Mouse (Mus musculus) forebrain, embryonic 14.5 days (tissue): ENCODE data around the gene AY761185. TPM values are rescaled to one million over a fixed set of nuclear protein-coding genes. Genes with fewer than 3 reads are reported as not detected.
"Not testable (repeated sequence)": the region's sequence is repeated elsewhere in the genome, so short reads cannot be mapped to it uniquely, and the experiment has no call there.

Experiments used
- ATAC-seq: fragments of 200-750 bp; cut with Nextera tagmentation; 2 replicates; pipeline ENCODE4 v1.8.0; 2017; ENCODE audit warnings: mild to moderate bottlenecking, moderate library complexity
- DNase-seq: peaks from one replicate; pipeline ENCODE4 v3.0.0-alpha.2; 2015; ENCODE audit warnings: low spot score
- H3K27ac ChIP-seq: fragments of 300-500 bp; sonication (generic); 2 replicates; pipeline ENCODE4 v1.5.1; 2014; ENCODE audit warnings: low read depth, mild to moderate bottlenecking, control low read depth, low read length, moderate library complexity
- H3K27me3 ChIP-seq: fragments of 300-500 bp; sonication (generic); replicated peaks from 2 replicates; pipeline ENCODE4 v1.6.1; 2014; ENCODE audit warnings: low read length, control low read depth, mixed read lengths; ENCODE audit not compliant: control insufficient read depth, insufficient read depth
- H3K36me3 ChIP-seq: fragments of 300-500 bp; sonication (generic); 2 replicates; pipeline ENCODE4 v1.6.1; 2014; ENCODE audit warnings: low read length, control low read depth; ENCODE audit not compliant: control insufficient read depth, insufficient read depth
- H3K4me1 ChIP-seq: fragments of 300-500 bp; sonication (generic); 2 replicates; pipeline ENCODE4 v1.6.1; 2014; ENCODE audit warnings: antibody characterized with exemption, low read length, control low read depth; ENCODE audit not compliant: control insufficient read depth, insufficient read depth
- H3K4me2 ChIP-seq: fragments of 300-500 bp; sonication (generic); 2 replicates; pipeline ENCODE4 v1.6.1; 2014; ENCODE audit warnings: mild to moderate bottlenecking, control low read depth, low read length
- H3K4me3 ChIP-seq: fragments of 300-500 bp; sonication (generic); 2 replicates; pipeline ENCODE4 v1.5.1; 2014; ENCODE audit warnings: low read depth, low read length, control low read depth
- H3K9ac ChIP-seq: fragments of 300-500 bp; sonication (generic); 2 replicates; pipeline ENCODE4 v1.6.1; 2014; ENCODE audit warnings: mild to moderate bottlenecking, low read length, control low read depth, moderate library complexity
- H3K9me3 ChIP-seq: fragments of 300-500 bp; sonication (generic); replicated peaks from 2 replicates; pipeline ENCODE4 v1.6.1; 2016; ENCODE audit warnings: low read length, control low read depth, mixed read lengths; ENCODE audit not compliant: control insufficient read depth
- WGBS: fragments of 180-500 bp; shearing (Covaris S2); extraction: QIAGEN DNeasy Blood & Tissue Kit; methylation state at CpG from one replicate; pipeline ENCODE4 v1.1.7; 2014; 5-methylcytosine and 5-hydroxymethylcytosine counted together
- polyA plus RNA-seq: library from polyadenylated mRNA; unstranded; fragments of >200 nt; fragmentation: Nextera tagmentation; extraction: Ambion mirVana; gene quantifications from 2 replicates; pipeline ENCODE4 v1.2.1, GENCODE M21; 2014

The AY761185 gene
- not detected in 2 replicates for polyA plus RNA-seq

DNA sequence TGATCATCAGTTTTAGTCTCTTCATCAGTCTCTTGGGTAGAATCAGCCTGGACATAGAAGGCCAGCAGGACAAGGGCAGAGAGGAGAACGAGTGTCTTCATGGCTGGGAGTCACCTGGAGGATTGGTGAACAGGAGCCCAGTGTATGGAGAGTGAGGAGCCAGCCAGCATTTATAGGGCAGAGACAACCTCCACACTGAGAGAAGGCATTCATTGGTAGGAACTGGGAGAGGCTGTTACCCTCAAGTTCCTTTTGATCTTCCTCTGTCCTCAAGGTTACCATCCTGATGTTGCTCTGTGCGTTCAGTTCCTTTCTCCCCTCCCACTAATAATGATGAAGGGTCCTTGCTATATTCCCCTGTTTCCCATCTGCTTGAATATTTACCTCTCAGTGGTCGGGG lies at the start of gene AY761185:
Gene AY761185, minus strand, starts transcription at position 101 of the 400 bp plus-strand sequence.
- WGBS, result 86% methylated on average over 3 of the region's 3 CpGs

DNA sequence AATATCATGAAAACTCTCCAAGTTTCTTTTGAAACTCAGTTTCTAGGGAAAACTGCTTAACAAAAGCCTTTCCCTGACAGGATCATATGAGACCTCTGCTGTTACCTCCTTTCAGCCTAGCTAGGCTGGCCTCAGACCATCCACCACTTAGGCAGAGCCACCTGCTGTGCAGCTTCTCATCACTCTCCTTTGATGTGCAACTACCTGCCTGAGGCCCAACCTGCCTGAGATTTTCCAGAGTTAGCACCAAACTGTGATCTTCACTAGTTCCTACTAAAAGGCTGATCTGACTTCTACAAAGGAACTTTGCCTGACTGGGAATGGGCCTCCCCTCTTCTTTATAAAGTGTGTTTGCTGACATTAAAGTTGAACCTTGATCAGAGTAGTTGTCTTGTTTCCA lies 49.5 kb upstream of the AY761185 start:
- not testable (repeated sequence) for H3K9ac ChIP-seq, H3K27me3 ChIP-seq, H3K4me3 ChIP-seq, H3K4me1 ChIP-seq, DNase-seq, H3K9me3 ChIP-seq, H3K27ac ChIP-seq, H3K4me2 ChIP-seq, H3K36me3 ChIP-seq, ATAC-seq

More for the DNA sequence above, at the start of gene AY761185:
- H3K36me3 ChIP-seq, result no peaks in the 10 kb centered on the region
- no peak within 1 kb of the TSS for H3K4me2 ChIP-seq
- DNase-seq (no peak), ATAC-seq (no peak)
- no peak within 1 kb of the TSS for H3K4me3 ChIP-seq
- H3K9me3 ChIP-seq, result 0 out of 2 replicates have a peak, but pooled peaks cover 3% of the 10 kb centered on the region
- H3K27ac ChIP-seq, result no peak within 1 kb of the TSS
- H3K9ac ChIP-seq, result no peak within 1 kb of the TSS
- no peaks in the 10 kb centered on the region for H3K27me3 ChIP-seq
- H3K4me1 ChIP-seq, result no peaks in the 10 kb centered on the region

DNA sequence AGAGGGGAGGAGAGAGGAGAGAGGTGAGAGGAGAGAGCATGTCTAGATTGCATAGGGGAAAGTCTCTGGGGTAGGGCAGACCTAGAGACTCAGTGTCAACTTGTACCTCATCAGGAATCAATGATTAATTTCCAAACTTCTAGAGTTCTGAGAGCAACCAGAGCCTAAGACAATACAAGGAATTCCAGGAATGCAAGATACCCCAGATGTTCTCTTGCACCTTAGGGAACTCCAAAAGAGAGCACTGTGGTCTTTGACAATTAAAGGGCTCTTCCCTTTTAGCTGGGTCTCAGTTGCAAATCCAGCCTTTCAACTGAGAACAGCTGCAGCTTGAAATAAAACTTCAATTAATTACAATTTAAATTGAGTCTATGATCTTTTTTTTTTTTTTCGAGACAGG lies 35.3 kb upstream of the AY761185 start:
- H3K9me3 ChIP-seq, result no peaks in the 10 kb centered on the region
- H3K27ac ChIP-seq, result no peak overlapping the region
- ATAC-seq (no peak), DNase-seq (no peak)
- no peaks in the 10 kb centered on the region for H3K27me3 ChIP-seq
- H3K36me3 ChIP-seq, result no peaks in the 10 kb centered on the region
- no peaks in the 10 kb centered on the region for H3K4me1 ChIP-seq
- H3K4me3 ChIP-seq, result no peak overlapping the region
- 29% methylated on average over 1 of the region's 1 CpGs for WGBS
- H3K4me2 ChIP-seq, result no peak overlapping the region
- H3K9ac ChIP-seq, result no peak overlapping the region

DNA sequence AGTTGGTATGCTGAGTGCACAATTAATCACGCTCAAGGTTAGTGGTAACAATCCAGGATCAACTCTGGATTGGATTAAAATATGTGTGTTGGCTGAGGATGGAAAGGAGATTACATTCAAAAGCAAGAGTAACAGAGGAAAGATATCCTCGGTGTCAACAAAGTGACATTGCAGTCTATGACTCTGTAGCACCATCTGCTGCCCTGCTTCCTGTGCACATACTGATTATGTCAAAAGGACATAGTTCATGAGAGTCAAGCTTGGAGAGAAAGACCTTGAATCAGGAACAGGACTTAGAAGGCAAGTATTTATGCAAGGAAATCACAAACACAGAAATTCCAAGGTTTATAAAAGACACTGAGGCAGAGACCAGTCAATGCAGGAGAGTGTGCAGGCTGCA lies 20.0 kb upstream of the AY761185 start:
- ATAC-seq (no peak), DNase-seq (no peak)
- H3K4me3 ChIP-seq, result no peak overlapping the region
- WGBS, result 78% methylated on average over 2 of the region's 2 CpGs
- H3K4me1 ChIP-seq, result no peaks in the 10 kb centered on the region
- H3K27ac ChIP-seq, result no peak overlapping the region
- H3K9ac ChIP-seq, result no peak overlapping the region
- H3K36me3 ChIP-seq, result no peaks in the 10 kb centered on the region
- H3K9me3 ChIP-seq, result peaks cover 17% of the 10 kb centered on the region
- no peak overlapping the region for H3K4me2 ChIP-seq
- H3K27me3 ChIP-seq, result no peaks in the 10 kb centered on the region

DNA sequence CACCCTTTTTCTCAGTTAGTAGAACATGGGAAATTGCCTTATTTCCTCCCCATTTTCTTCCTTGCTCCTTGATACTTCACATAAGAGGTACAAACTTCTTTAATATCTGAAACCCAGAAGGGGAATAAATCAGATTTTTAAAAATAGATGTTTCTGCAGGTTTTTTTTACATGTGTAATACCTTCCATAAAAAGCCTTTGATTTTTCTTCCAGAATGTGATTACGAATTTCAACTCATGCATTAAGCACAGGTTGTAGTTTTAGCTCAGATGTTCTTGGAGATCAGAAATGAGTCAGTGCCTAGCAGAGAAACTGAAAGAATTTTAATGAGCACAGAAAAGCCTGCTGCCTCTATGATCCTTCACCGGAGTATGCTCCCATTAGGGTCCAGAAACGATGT lies 22.5 kb downstream of the AY761185 start, which contains the start of gene Gm6040:
Gene Gm6040, minus strand, starts transcription at position 101 of the 400 bp plus-strand sequence.
- H3K4me1 ChIP-seq, result no peaks in the 10 kb centered on the region

DNA sequence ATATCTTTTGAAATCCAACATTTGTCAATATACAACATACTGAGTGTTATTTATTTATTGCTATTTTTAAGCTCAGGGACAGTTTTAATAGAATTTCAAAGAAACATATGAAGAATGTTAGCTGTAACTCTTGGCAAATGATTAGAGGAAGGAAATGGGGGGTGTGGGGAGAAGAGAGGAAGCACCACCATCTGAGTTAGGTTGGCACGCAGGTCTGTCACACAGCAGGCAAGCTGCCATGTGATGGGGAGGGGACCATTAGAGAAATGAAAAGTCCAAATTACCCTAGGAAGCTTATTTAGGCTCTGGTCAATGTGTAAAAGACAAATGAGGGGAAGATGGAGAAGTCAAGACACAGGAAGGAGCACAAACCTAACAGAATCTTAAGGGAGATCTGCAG lies 32.2 kb downstream of the AY761185 start:
- H3K36me3 ChIP-seq, result no peaks in the 10 kb centered on the region
- H3K9me3 ChIP-seq, result peaks cover 5% of the 10 kb centered on the region; the same call in 1 of the 2 replicates
- no peaks in the 10 kb centered on the region for H3K4me1 ChIP-seq
- no peak overlapping the region for H3K9ac ChIP-seq
- H3K27me3 ChIP-seq, result no peaks in the 10 kb centered on the region
- no peak for ATAC-seq
- DNase-seq, result no peak
- no peak overlapping the region for H3K4me3 ChIP-seq
- H3K4me2 ChIP-seq, result no peak overlapping the region
- no peak overlapping the region for H3K27ac ChIP-seq
- 86% methylated on average over 1 of the region's 1 CpGs for WGBS

More for the DNA sequence above, 22.5 kb downstream of the AY761185 start, which contains the start of gene Gm6040:
- DNase-seq, result no peak
- Histone ChIP-seq H3K27ac (no peak within 1 kb of the TSS), H3K27me3 (no peaks in the 10 kb centered on the region), H3K4me2 (no peak within 1 kb of the TSS), H3K36me3 (no peaks in the 10 kb centered on the region), H3K9ac (no peak within 1 kb of the TSS), H3K4me3 (no peak within 1 kb of the TSS), H3K9me3 (peaks cover 9% of the 10 kb centered on the region; the same call in 1 of the 2 replicates)
- 72% methylated on average over 3 of the region's 3 CpGs for WGBS
- ATAC-seq, result no peak

DNA sequence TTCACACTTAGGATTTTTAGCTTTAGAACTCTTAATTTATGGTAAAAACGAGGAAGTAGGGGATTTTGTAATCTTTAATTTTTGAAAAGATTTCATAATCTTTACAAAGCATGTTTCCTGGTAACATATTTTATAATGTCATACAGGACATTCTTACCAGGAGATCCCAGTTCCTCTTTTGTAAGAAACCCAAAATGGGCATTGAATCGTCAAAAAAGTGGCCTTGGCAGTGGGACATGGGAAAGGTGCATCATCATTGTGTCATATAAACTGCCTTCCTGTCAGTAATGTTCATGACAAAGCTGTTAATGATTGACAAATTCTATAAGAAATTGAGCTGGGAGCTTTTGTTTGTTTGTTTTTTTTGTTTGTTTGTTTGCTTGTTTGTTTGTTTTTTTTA lies 36.3 kb downstream of the AY761185 start:
- no peak for ATAC-seq
- no peak for DNase-seq
- H3K27ac ChIP-seq, result no peak overlapping the region
- H3K9ac ChIP-seq, result no peak overlapping the region
- no peak overlapping the region for H3K4me3 ChIP-seq
- H3K9me3 ChIP-seq, result peaks cover 17% of the 10 kb centered on the region
- no peak overlapping the region for H3K4me2 ChIP-seq
- H3K4me1 ChIP-seq, result no peaks in the 10 kb centered on the region
- H3K36me3 ChIP-seq, result no peaks in the 10 kb centered on the region
- WGBS, result 64% methylated on average over 2 of the region's 2 CpGs
- no peaks in the 10 kb centered on the region for H3K27me3 ChIP-seq

DNA sequence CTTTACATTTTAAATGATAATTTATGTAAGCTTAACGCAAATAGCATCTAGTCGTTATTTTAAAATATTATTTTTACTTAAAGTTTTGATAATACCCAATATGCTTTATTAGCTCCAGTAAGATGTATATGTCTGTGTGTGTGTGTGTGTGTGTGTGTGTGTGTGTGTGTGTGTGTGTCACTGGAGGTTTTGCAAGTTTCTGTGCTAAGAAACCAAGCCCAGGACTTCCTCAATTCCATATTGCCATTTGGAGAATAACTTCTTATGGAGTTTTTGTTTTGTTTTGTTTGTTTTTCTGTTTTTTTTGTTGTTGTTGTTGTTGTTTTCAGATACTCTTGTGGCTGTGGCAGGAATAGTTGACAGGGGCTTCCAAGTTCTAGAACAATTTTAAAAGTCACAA lies 37.4 kb downstream of the AY761185 start:
- WGBS, result 88% methylated on average over 2 of the region's 2 CpGs

DNA sequence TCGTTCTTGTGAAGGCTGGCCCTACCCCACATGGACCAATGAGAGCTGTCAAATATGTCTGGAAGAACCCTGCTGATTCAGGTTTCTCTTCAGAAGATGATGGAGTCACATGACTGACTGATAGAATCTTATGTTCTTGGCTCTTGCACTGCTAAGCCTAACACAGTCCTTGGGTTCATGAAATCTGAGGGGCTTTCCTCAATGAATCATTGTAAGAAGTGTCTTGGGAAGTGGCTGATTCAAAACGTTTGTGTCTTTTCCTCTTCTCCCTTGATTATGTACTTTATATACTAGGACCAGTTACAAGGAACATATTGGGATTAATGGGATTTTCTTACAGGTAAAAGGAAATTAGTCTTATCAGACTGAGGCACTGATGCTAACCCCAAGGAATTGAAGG lies 42.0 kb downstream of the AY761185 start, which contains the start of gene Gm15056:
Gene Gm15056, minus strand, starts transcription at position 101 of the 400 bp plus-strand sequence.
- no peak within 1 kb of the TSS for H3K27ac ChIP-seq
- WGBS, result 45% methylated on average over 2 of the region's 2 CpGs
- ATAC-seq (no peak), DNase-seq (no peak)
- H3K27me3 ChIP-seq, result no peaks in the 10 kb centered on the region
- H3K4me2 ChIP-seq, result no peak within 1 kb of the TSS
- no peak within 1 kb of the TSS for H3K4me3 ChIP-seq
- H3K4me1 ChIP-seq, result no peaks in the 10 kb centered on the region
- peaks cover 19% of the 10 kb centered on the region for H3K9me3 ChIP-seq
- no peaks in the 10 kb centered on the region for H3K36me3 ChIP-seq
- no peak within 1 kb of the TSS for H3K9ac ChIP-seq

More for the DNA sequence above, 37.4 kb downstream of the AY761185 start:
- DNase-seq (no peak), ATAC-seq (no peak)
- no peak overlapping the region for H3K9ac ChIP-seq
- H3K4me3 ChIP-seq, result no peak overlapping the region
- H3K4me2 ChIP-seq, result no peak overlapping the region
- peaks cover 17% of the 10 kb centered on the region for H3K9me3 ChIP-seq
- H3K27me3 ChIP-seq, result no peaks in the 10 kb centered on the region
- no peak overlapping the region for H3K27ac ChIP-seq
- H3K4me1 ChIP-seq, result no peaks in the 10 kb centered on the region
- H3K36me3 ChIP-seq, result no peaks in the 10 kb centered on the region
